Mouse (Mus musculus) brain, embryonic 14.5 days (tissue): ENCODE results near the gene Krr1.

ENCODE experiments used
- CTCF ChIP-seq: fragments of 200-500 bp; IDR thresholded peaks from 2 replicates; pipeline ENCODE4 v1.5.1; 2012; ENCODE audit warnings: inconsistent platforms, mild to moderate bottlenecking, moderate library complexity, borderline replicate concordance; ENCODE audit not compliant: insufficient read depth, insufficient read length; ENCODE audit errors: extremely low read depth
- POLR2A ChIP-seq: fragments of 200-500 bp; IDR thresholded peaks from 2 replicates; pipeline ENCODE4 v1.6.1; 2012; ENCODE audit warnings: mild to moderate bottlenecking, inconsistent platforms, borderline replicate concordance; ENCODE audit not compliant: poor library complexity, insufficient read depth, insufficient read length, severe bottlenecking; ENCODE audit errors: extremely low read depth

DNA sequence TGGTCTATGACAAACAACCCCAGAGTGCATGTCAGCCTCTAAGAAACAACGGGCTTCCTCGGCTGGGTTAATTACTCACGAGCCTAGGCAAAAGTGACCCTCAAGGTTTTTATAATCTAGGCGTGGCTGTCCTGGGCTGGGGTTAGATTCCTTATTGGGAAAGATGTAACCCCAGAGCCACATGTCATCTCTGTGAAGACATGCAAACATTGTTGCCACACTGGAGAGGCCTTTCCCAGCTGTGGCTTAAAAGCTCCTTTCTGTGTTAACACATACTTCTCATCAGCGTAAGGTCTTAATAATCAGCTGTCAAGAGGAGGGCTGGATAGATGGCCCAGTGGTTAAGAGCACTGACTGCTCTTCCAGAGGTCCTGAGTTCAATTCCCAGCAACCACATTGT is 10.6 kb downstream of the Krr1 start:
- TF ChIP-seq CTCF (no peak), POLR2A (no peak)
